Mouse (Mus musculus) CH12.LX (cell line): ENCODE results near the gene Rhbdl2. TPM values are rescaled to one million over a fixed set of nuclear protein-coding genes. Genes with fewer than 3 reads are reported as not detected.

Source experiments
- DNase-seq: peaks from one replicate; pipeline ENCODE4 v3.0.0-alpha.2; 2013; ENCODE audit errors: extremely low read depth
- H3K27ac ChIP-seq: 2 replicates; pipeline ENCODE4 v1.5.1; 2012; ENCODE audit warnings: low read depth, mild to moderate bottlenecking, control low read depth, moderate library complexity; ENCODE audit not compliant: insufficient read depth
- H3K27me3 ChIP-seq: replicated peaks from 2 replicates; pipeline ENCODE3; 2012; ENCODE audit warnings: inconsistent platforms
- H3K36me3 ChIP-seq, 2 experiments: replicated peaks in 1 of 2; 2 replicates each; pipeline versions ENCODE3 to v1.6.1; 2012; ENCODE audit warnings: inconsistent platforms in 1 of 2, low read length in 1 of 2, mild to moderate bottlenecking in 1 of 2, mixed read lengths in 1 of 2, moderate library complexity in 1 of 2; ENCODE audit not compliant: control insufficient read depth in 1 of 2, insufficient read depth in 1 of 2
- H3K4me1 ChIP-seq, 2 experiments: 2 replicates each; pipeline ENCODE4 v1.6.1; 2012; ENCODE audit warnings: inconsistent platforms in 1 of 2, moderate library complexity in 1 of 2; ENCODE audit not compliant: insufficient read depth in 2 of 2, control insufficient read depth in 1 of 2
- H3K4me2 ChIP-seq: 2 replicates; pipeline ENCODE4 v1.6.1; 2012; ENCODE audit warnings: low read depth, mild to moderate bottlenecking, control low read depth; ENCODE audit not compliant: poor library complexity, insufficient read depth, severe bottlenecking
- H3K4me3 ChIP-seq, 3 experiments: fragments of 150-350 bp in 1 of 3; sonication (generic) in 1 of 3; replicated peaks in 1 of 3; 2 replicates each; pipeline versions ENCODE3 to v1.5.1; 2011 to 2012; ENCODE audit warnings: low read depth in 2 of 3, low read length in 2 of 3, mild to moderate bottlenecking in 2 of 3, moderate library complexity in 2 of 3, control low read depth in 1 of 3, improper control_type of control experiment in 1 of 3, inconsistent platforms in 1 of 3, mixed read lengths in 1 of 3; ENCODE audit not compliant: poor library complexity in 1 of 3
- H3K79me2 ChIP-seq: replicated peaks from 2 replicates; pipeline ENCODE4 v1.6.1; 2012; ENCODE audit warnings: mild to moderate bottlenecking, moderate library complexity; ENCODE audit not compliant: control insufficient read depth, poor library complexity, insufficient read depth, severe bottlenecking; ENCODE audit errors: extremely low read depth
- H3K9ac ChIP-seq: 2 replicates; pipeline ENCODE4 v1.6.1; 2012; ENCODE audit warnings: low read depth, mild to moderate bottlenecking, control low read depth, moderate library complexity; ENCODE audit not compliant: insufficient read depth
- H3K9me3 ChIP-seq: replicated peaks from 2 replicates; pipeline ENCODE3; 2012; ENCODE audit warnings: low read length, inconsistent platforms, mixed read lengths
- BHLHE40 ChIP-seq: IDR thresholded peaks from 2 replicates; pipeline ENCODE4 v1.6.1; 2011; ENCODE audit warnings: mild to moderate bottlenecking, low read depth, low read length, improper control_type of control experiment
- CHD1 ChIP-seq: IDR thresholded peaks from 2 replicates; pipeline ENCODE4 v1.6.1; 2012; ENCODE audit warnings: low read depth, low read length, improper control_type of control experiment, inconsistent platforms
- CHD2 ChIP-seq: IDR thresholded peaks from 2 replicates; pipeline ENCODE4 v1.6.1; 2011; ENCODE audit warnings: low read length, improper control_type of control experiment
- CTCF ChIP-seq, 2 experiments: IDR thresholded peaks in 1 of 2; conservative IDR thresholded peaks in 1 of 2; 2 replicates each; pipeline ENCODE4 v1.5.1; 2011 to 2012; ENCODE audit warnings: low read depth in 2 of 2, low read length in 2 of 2, improper control_type of control experiment in 1 of 2, inconsistent platforms in 1 of 2, mild to moderate bottlenecking in 1 of 2, moderate library complexity in 1 of 2
- EP300 ChIP-seq: IDR thresholded peaks from 2 replicates; pipeline ENCODE4 v1.6.1; 2011; ENCODE audit warnings: low read length, improper control_type of control experiment
- GABPA ChIP-seq: IDR thresholded peaks from 2 replicates; pipeline ENCODE4 v1.6.1; 2012; ENCODE audit warnings: low read depth, low read length, improper control_type of control experiment, inconsistent platforms; ENCODE audit not compliant: insufficient replicate concordance
- HCFC1 ChIP-seq: IDR thresholded peaks from 2 replicates; pipeline ENCODE4 v1.6.1; 2012; ENCODE audit warnings: low read depth, mild to moderate bottlenecking, inconsistent platforms, low read length, improper control_type of control experiment
- IRF4 ChIP-seq: IDR thresholded peaks from 2 replicates; pipeline ENCODE4 v1.6.1; 2014; ENCODE audit warnings: low read depth, mild to moderate bottlenecking, inconsistent platforms, low read length, improper control_type of control experiment
- KAT2A ChIP-seq: IDR thresholded peaks from 2 replicates; pipeline ENCODE4 v1.6.1; 2012; ENCODE audit warnings: low read length, improper control_type of control experiment, inconsistent platforms; ENCODE audit not compliant: insufficient replicate concordance
- MEF2A ChIP-seq: IDR thresholded peaks from 2 replicates; pipeline ENCODE4 v1.6.1; 2014; ENCODE audit warnings: low read depth, mild to moderate bottlenecking, inconsistent platforms, low read length, improper control_type of control experiment, borderline replicate concordance
- MYC ChIP-seq: IDR thresholded peaks from 2 replicates; pipeline ENCODE4 v1.6.1; 2011; ENCODE audit warnings: low read depth, mild to moderate bottlenecking, improper control_type of control experiment, low read length
- NELFE ChIP-seq: IDR thresholded peaks from 2 replicates; pipeline ENCODE4 v1.6.1; 2011; ENCODE audit warnings: low read depth, low read length, improper control_type of control experiment
- NRF1 ChIP-seq: IDR thresholded peaks from 2 replicates; pipeline ENCODE4 v1.6.1; 2014; ENCODE audit warnings: low read depth, mild to moderate bottlenecking, inconsistent platforms, low read length, improper control_type of control experiment, moderate library complexity
- PAX5 ChIP-seq: IDR thresholded peaks from 2 replicates; pipeline ENCODE4 v1.6.1; 2012; ENCODE audit warnings: low read length, inconsistent platforms, mixed read lengths
- RAD21 ChIP-seq: IDR thresholded peaks from 2 replicates; pipeline ENCODE4 v1.6.1; 2011; ENCODE audit warnings: low read depth, mild to moderate bottlenecking, low read length, improper control_type of control experiment, moderate library complexity
- SIN3A ChIP-seq: IDR thresholded peaks from 2 replicates; pipeline ENCODE4 v1.6.1; 2012; ENCODE audit warnings: low read length, improper control_type of control experiment, inconsistent platforms
- SMC3 ChIP-seq: IDR thresholded peaks from 2 replicates; pipeline ENCODE4 v1.6.1; 2011; ENCODE audit warnings: low read depth, low read length, improper control_type of control experiment
- UBTF ChIP-seq: IDR thresholded peaks from 2 replicates; pipeline ENCODE4 v1.6.1; 2012; ENCODE audit warnings: low read depth, mild to moderate bottlenecking, inconsistent platforms, low read length, improper control_type of control experiment, moderate library complexity
- USF2 ChIP-seq: conservative IDR thresholded peaks from 2 replicates; pipeline ENCODE4 v1.6.1; 2011; ENCODE audit warnings: low read depth, low read length, improper control_type of control experiment
- ZC3H11A ChIP-seq: IDR thresholded peaks from 2 replicates; pipeline ENCODE4 v1.6.1; 2012; ENCODE audit warnings: low read depth, mild to moderate bottlenecking, inconsistent platforms, low read length, improper control_type of control experiment
- ZKSCAN1 ChIP-seq: IDR thresholded peaks from 2 replicates; pipeline ENCODE4 v1.6.1; 2012; ENCODE audit warnings: low read depth, inconsistent platforms, low read length, improper control_type of control experiment, borderline replicate concordance
- dilution Hi-C: fragments of 300-500 bp; cut with MboI; formaldehyde crosslinking; loops from 2 replicates; pipeline ENCODE4 v1.14.3; 2020; ENCODE audit warnings: low sequenced_read_pairs; ENCODE audit not compliant: extremely low pct_unique_long_range_greater_than_20kb, extremely low pct_ligation_motif_present
- in situ Hi-C: fragments of 300-500 bp; cut with MboI; formaldehyde crosslinking; loops from 3 replicates; pipeline ENCODE4 v1.14.3; 2019; ENCODE audit warnings: low sequenced_read_pairs, low pct_ligation_motif_present, low pct_unique_long_range_greater_than_20kb, mixed read lengths
- polyA plus RNA-seq: library from polyadenylated mRNA; unstranded; fragments of >175 nt; gene quantifications from 2 replicates; pipeline ENCODE4 v1.2.1, GENCODE M21; 2012; ENCODE audit warnings: low read depth; ENCODE audit not compliant: insufficient read length
- total RNA-seq, 2 experiments: library from RNA; depleted of rRNA; stranded (reverse); fragments of 300-350 nt in 1 of 2; fragments of >200 nt in 1 of 2; gene quantifications; 2 replicates each; pipeline ENCODE4 v1.2.3; 2012 to 2014

Gene Rhbdl2
- total and polyA plus RNA-seq, 3 experiments, result not detected

GRCm38 (mm10) chr4:123748726-123749415, 38.8 kb upstream of the Rhbdl2 start:
- H3K36me3 ChIP-seq, result peaks cover 0 to 14% of the 10 kb centered on the region in 2 experiments
- dilution Hi-C loops (no loop called here), in situ Hi-C loops (no loop called here)
- peak overlapping the region; percentile 90 to 97 (median 93) for H3K4me3 ChIP-seq
- peak overlapping the region; percentile 97 for H3K9ac ChIP-seq
- no peaks in the 10 kb centered on the region for H3K9me3 ChIP-seq
- peaks cover 59% of the 10 kb centered on the region for H3K79me2 ChIP-seq
- H3K27me3 ChIP-seq, result peaks cover 2% of the 10 kb centered on the region
- H3K27ac ChIP-seq, result peak overlapping the region; percentile 14
- 0 out of 2 replicates have a peak, but pooled peaks have one; percentile 7 for TF ChIP-seq IRF4
- TF ChIP-seq NRF1, result no peak
- no peak for TF ChIP-seq SMC3
- peak; percentile 37; the same call in 1 of the 2 replicates for TF ChIP-seq SIN3A
- 0 out of 2 replicates have a peak, but pooled peaks have one; percentile 13 for TF ChIP-seq EP300
- TF ChIP-seq CHD1, result peak; percentile 56; the same call in 1 of the 2 replicates
- no peak for TF ChIP-seq UBTF
- H3K4me1 ChIP-seq, result peaks cover 12 to 41% of the 10 kb centered on the region in 2 experiments
- H3K4me2 ChIP-seq, result peak overlapping the region; percentile 93
- DNase-seq, result no peak

DNA sequence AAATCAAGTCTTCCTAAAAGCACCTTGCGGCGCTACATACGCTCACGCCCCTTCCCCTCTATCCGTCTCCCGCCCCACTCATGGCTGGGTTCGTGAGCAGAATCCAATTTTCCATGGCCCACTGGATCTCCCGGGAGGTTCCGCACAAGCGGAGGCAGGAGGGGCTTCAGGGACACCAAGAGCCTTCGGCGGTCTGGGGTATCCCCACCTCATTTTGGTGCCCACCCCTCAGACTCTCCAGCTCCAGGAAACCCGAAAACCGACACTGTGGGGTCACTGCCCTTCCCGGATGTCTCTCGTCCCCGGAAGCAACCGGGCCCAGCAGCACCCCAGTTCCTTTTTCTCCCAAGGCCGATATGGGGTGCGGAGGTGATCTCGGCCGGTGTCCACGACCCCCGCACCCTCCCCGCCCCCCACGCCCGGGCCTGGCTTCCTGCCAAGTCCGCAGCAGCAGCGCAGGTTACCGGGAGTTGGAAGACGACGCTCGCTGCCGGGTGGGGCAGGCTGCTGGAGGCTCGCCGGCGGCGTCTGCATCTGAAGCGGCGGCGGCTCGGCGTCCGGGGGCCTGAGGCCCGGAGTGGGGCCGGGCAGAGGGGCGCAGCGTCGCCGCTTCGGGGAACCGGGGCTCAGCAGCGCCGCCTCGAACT, 38.1 kb upstream of the Rhbdl2 start:
- DNase-seq, result no peak
- in situ Hi-C loops (no loop called here), dilution Hi-C loops (no loop called here)

DNA sequence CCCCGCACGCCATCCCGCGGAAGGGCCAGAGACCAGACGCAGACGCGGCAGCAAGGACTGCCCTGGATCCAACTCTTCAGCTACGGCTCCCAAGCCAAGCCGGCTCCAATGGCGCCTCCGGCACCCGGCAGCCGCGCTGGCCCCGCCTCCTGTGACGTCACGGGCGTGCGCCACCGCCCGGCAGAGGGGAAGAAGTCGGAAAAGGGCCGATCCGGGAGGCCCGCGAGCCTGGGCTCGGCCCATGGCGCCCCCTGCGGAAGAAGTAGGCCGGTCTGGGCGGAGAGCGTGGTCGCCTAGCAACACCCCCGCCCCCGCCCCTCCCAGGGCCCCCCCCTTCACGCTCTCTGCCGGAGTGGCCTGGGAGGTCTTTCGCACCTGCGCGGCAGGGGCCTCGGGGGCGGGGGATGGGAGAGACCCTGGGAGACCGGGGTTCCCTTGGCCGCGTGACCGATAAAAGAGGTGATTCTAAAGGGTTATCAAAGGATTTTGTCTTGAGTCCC, 37.5 kb upstream of the Rhbdl2 start, which contains the start of gene Akirin1:
Gene Akirin1, minus strand, starts transcription at position 194 of the 500 bp plus-strand sequence.
- dilution Hi-C loops (no loop called here), in situ Hi-C loops (no loop called here)
- Histone ChIP-seq H3K4me1 (peaks cover 12 to 40% of the 10 kb centered on the region in 2 experiments), H3K9ac (peak within 1 kb of the TSS; percentile 97), H3K4me2 (peak within 1 kb of the TSS; percentile 93), H3K27ac (peak within 1 kb of the TSS; percentile 44; the same call in 1 of the 2 replicates), H3K4me3 (peak within 1 kb of the TSS; percentile 90 to 97 (median 93)), H3K27me3 (peaks cover 2% of the 10 kb centered on the region), H3K9me3 (no peaks in the 10 kb centered on the region), H3K79me2 (peaks cover 46% of the 10 kb centered on the region), H3K36me3 (peaks cover 0 to 14% of the 10 kb centered on the region in 2 experiments)
- peak; percentile 92 for DNase-seq
- TF ChIP-seq IRF4 (peak; percentile 68), KAT2A (peak; percentile 67; the same call in 1 of the 2 replicates), EP300 (no peak; the same call in 1 of the 2 replicates), ZKSCAN1 (no peak), CTCF (conservative IDR thresholded peaks at IDR 0.05 in 1 of 2, IDR thresholded peaks at IDR 0.05 in 1 of 2; ENCODE audit: low read depth in 2 of 2, low read length in 2 of 2) (peak in 1 of 2 experiments; percentile 63; a peak in 2 of 4 replicates), USF2 (no peak), RAD21 (peak; percentile 14), ZC3H11A (no peak), BHLHE40 (peak; percentile 63), PAX5 (no peak), NRF1 (peak; percentile 79), SMC3 (no peak), CHD2 (peak; percentile 87), MYC (0 out of 2 replicates have a peak, but pooled peaks have one; percentile 52), HCFC1 (peak; percentile 78), NELFE (peak; percentile 82), SIN3A (peak; percentile 84), MEF2A (peak; percentile 65; the same call in 1 of the 2 replicates)

More for the DNA sequence above, 38.1 kb upstream of the Rhbdl2 start:
- Histone ChIP-seq H3K36me3 (peaks cover 0 to 14% of the 10 kb centered on the region in 2 experiments), H3K27me3 (peaks cover 2% of the 10 kb centered on the region), H3K79me2 (peaks cover 52% of the 10 kb centered on the region), H3K4me3 (peak overlapping the region; percentile 90 to 97 (median 93)), H3K9ac (peak overlapping the region; percentile 97), H3K9me3 (no peaks in the 10 kb centered on the region), H3K27ac (peak overlapping the region; percentile 44; the same call in 1 of the 2 replicates), H3K4me1 (peaks cover 12 to 41% of the 10 kb centered on the region in 2 experiments), H3K4me2 (peak overlapping the region; percentile 93)
- no peak for TF ChIP-seq GABPA
